Mouse (Mus musculus) right cerebral cortex, postnatal 36 days (tissue): ENCODE results near the gene 1700029P11Rik.

Experiments used
- DNase-seq, 2 experiments: peaks; one replicate each; pipeline ENCODE4 v3.0.0; 2022; ENCODE audit warnings: low spot score in 2 of 2, mixed read lengths in 1 of 2

Gene 1700029P11Rik

GRCm38 (mm10) chr15:81980321-81980720 lies at the start of gene 1700029P11Rik:
Gene 1700029P11Rik, plus strand, starts transcription at chr15:81980540.
- DNase-seq = no peak

- DNase-seq = peak; percentile 77 to 86
These were observed 47.3 kb upstream of the 1700029P11Rik start for GRCm38 (mm10) chr15:81932951-81933470.

DNA sequence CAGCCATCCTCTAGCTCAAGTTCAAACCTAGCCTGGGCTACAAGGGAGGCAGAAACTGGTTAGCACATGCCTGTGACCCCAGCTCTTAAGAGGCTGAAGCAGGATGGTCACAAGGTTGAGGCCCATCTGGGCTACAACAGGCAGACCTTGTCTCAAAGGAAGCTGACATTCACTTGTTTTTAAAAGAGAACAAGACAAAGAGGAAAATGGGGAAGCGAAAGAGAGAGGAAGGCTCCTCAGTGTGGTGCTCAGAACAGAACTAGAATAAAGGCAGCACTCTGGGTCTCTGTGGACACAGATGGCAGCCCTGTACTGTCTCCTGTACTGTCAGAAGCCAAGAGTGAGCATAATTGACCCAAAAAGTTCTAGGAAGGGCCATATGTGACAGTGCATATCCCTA lies 46.4 kb upstream of the 1700029P11Rik start:
- DNase-seq = no peak

DNA sequence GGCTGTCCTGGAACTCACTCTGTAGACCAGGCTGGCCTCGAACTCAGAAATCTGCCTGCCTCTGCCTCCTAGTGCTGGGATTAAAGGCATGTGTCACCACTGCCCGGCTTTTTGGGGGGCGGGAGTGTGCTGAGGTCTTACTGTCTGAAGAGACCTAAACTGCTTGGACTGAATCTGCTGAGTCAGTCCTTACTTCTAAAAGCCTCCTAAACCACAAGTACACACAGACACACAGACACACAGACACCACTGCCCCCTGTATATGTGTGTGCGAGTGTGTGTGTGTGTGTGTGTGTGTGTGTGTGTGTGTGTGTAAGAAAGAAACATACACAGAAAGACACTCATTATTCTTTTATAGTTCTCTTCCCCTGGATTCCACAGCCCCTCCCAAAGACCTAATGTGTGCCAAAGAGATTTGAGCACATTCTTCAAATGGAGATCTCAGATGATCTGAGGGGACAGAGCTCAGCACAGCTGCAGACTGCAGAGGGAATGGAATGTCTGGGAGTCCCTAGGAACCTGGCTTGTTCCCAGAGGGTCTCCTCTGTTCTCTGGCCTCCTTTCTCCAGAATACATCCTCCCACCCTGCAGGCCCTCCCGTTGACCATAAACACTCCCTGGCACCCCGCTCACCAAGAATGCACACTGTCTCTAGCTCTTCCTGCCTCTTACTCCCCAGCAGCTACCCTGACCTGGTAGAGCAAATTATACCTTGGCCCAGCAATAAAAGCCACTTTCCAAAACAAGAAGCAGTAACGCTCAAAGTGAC lies 44.3 kb upstream of the 1700029P11Rik start:
- no peak for DNase-seq

- DNase-seq = peak; percentile 53 to 65
These were observed 43.7 kb upstream of the 1700029P11Rik start, which contains the start of gene Csdc2 for GRCm38 (mm10) chr15:81936679-81937078. Gene Csdc2, plus strand, starts transcription at chr15:81936759.

- DNase-seq = peak; percentile 65 to 81
These were observed 43.0 kb upstream of the 1700029P11Rik start for GRCm38 (mm10) chr15:81937098-81937972.

DNA sequence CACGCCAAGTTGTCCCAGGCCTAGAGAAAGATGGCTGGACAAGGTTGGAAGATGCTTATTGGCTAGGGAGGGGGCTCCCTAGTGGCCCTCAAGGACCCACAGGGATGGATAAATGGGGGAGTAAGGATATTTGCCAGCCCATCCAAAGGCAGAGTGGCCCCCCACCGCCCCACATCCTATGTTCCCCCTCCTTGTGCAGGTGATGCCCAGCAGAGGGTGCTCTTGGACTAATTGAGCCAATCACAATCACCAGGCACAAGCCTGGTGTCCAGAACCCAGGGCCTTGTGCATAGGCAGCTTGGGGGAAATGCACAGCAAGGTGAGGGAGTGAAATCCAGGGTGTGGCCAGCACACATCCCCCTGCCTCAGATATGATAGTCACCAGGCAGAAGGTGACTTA lies 42.1 kb upstream of the 1700029P11Rik start:
- DNase-seq = no peak

GRCm38 (mm10) chr15:81939157-81939715 lies 41.1 kb upstream of the 1700029P11Rik start:
- no peak for DNase-seq

- no peak for DNase-seq
These were observed 40.6 kb upstream of the 1700029P11Rik start for GRCm38 (mm10) chr15:81939774-81940173.

DNA sequence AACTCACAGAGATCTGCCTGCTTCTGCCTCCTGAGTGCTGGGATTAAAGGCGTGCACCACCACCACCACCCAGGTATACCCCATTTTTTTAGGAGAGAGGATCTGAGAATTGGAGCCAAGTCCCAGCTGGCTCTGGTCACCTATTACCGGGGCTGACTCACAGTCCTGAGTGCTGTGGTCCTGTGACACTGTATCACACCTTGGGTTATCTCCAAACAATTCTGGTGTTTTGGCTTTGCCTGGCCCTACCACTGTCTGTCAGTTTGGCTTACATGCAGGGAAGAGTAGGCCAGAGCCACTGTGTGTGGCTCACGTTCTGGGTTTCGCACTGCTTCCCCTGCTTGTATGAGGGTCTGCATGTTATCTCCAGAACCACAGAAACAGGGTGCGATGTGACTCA lies 40.1 kb upstream of the 1700029P11Rik start:
- DNase-seq = no peak

DNA sequence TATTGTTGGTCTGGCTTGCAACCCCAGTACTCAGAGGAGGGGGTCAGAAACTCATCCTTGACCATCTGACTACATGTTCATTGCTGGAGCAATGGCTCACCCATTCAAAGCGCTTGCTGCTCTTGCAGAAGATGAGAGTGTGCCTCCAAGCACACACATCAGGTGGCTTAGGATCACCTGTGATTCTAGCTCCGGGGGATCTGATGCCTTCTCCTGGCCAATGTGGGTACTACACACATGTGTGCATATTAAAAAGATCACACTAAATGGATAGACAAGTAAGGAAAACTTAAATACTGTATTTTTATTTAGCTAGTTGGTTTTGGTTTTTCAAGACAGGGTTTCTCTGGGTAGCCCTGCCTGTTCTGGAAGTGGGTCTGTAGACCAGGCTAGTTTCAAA lies 39.3 kb upstream of the 1700029P11Rik start:
- DNase-seq = no peak

DNA sequence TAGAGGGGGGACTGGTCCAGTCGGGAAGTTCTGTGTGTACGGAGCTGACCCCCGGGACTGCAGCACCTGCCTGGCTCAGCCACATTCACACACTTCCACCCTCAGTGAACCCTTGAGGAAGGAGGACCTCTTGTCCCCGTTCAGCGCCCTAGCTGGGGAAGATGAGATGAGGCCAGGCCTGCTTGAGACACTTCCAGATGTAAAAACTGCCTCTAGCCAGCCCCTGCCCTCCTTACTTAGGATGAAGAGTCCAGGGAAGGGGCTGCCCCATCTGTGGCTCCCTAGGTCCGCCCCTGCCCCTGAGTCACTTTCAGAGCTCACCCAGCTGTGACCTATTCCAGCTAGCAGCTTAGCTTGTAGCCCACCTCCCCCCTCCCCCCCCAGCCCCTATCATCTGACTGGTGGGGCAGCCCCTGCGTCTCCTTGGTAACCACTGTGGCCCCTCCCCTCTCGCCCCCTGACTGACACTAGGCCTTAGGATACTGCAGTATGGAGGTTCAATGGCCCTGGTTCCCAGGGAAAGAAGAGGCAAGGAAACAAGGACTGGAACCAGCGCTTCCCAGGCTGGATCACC lies 37.1 kb upstream of the 1700029P11Rik start:
- no peak for DNase-seq

GRCm38 (mm10) chr15:81949076-81949475 lies 31.3 kb upstream of the 1700029P11Rik start:
- DNase-seq = no peak

GRCm38 (mm10) chr15:81949476-81950131 lies 30.7 kb upstream of the 1700029P11Rik start:
- no peak for DNase-seq

DNA sequence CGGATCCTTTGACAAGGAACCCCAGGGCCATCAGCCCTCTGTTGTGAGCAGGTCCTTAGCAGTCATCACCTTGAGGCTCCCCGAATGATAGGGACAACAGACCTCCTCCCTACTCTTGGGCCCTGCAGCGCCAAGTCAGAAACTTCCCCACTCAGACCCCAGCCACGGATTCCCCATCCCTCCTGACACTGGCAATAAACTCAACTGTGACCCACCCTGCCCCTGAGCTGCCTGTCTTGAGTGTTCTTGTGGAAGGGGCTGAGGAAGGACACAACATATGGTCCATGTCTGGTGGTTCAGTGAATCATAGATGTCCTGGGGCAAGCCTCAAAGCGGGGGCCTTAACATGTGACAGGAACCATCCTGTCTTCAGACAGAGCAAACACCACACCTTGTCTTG lies 29.6 kb upstream of the 1700029P11Rik start:
- no peak for DNase-seq

DNA sequence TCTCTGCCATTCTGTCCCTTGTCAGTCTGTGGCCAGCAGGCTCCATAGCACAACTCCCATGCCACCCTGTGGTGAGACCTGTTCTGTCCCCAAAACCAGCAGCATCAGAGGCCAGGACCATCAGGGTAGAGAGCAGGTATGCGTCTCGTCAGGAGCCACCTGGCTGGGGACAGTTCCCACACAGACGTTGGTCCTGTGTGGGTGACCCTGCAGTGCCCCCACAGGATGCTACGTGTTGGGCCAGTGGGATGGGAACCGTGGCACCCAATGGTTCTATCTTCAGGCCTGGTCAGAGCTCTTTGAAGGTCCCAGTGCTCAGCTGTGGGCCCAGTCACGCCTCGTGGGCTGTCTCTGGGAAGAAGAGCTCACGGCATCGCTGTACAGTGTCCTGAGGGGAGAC lies 29.2 kb upstream of the 1700029P11Rik start:
- no peak for DNase-seq

- no peak for DNase-seq
These were observed 28.0 kb upstream of the 1700029P11Rik start for GRCm38 (mm10) chr15:81952310-81952709.

DNA sequence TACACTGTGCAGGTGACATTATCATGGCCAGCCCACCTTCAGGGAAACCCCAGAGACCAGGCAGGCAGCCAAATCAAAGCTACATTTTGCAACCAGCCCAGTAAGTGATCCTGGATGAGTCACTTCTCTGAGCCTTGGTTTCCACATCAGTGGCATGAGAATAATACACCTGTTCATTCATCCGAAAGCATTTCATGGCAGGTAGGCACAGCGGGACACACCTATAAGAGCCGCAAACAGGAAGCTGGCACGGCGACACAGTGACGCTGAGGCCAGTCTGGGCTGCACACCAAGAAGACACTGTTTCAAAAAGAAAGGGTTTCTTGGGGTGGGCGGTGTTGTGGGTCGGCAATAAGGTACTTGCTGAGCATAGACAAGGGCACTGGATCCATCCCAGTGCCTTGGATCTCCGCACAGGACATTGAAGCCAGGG lies 26.2 kb upstream of the 1700029P11Rik start:
- DNase-seq = no peak

DNA sequence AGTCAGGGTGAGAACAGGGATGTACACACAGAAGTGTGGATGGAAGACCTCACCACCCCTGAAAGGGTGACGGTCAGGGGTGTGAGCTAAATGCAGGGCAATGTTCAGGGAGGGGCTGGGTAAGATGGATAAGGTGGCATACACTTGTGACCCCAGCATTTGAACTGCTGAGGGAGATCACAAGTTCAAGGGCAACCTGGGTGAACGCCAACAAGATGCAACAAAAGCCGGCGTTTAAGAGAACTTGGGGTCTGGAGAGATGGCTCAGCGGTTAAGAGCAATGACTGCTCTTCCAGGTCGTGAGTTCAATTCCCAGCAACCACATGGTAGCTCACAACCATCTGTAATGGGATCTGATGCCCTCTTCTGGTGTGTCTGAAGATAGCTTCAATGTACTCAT lies 25.6 kb upstream of the 1700029P11Rik start:
- DNase-seq = no peak

DNA sequence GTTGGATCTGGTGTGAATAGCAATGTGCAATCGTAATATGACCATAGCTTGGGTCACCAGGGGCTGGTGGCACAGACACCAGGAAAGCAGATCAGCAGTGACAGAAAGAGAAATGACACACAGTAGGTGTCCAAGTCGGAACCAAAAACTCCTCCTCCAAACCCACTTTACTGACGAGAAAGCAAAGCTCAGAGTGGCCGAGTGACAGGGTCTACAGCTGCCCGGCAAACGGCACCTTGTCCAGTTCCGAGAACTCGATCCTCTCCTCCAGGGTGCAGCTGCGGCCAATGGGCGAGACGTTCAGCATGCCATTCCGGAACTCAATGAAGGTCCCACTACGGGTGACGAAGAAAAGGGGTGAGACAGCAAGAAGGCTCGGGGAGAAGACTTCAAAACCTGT lies 24.9 kb upstream of the 1700029P11Rik start:
- no peak for DNase-seq

- no peak for DNase-seq
These were observed 23.9 kb upstream of the 1700029P11Rik start for GRCm38 (mm10) chr15:81956457-81956856.
